Mouse (Mus musculus) embryonic stem cell, embryonic (primary cell): ENCODE measurements at regions not wholly inside any gene's neighbourhood (a gene's known extent, or its start where the extent isn't known, plus 50 kb on each side); places are given as distances from the start of the nearest gene placed in this dataset.

ENCODE experiments used
- CTCF ChIA-PET, 4 experiments: fragments of 300-600 bp in 2 of 4; fragments of 350-600 bp in 2 of 4; sonication (Branson Sonifier 250); formaldehyde crosslinking; loops; one replicate each; lab custom pipeline; 2022; ENCODE audit warnings: inconsistent platforms in 2 of 4; lab: Charles Lee
- POLR2A ChIA-PET, 4 experiments: fragments of 300-600 bp in 2 of 4; fragments of 350-600 bp in 2 of 4; sonication (Branson Sonifier 250); formaldehyde crosslinking; loops; one replicate each; lab custom pipeline; 2022; ENCODE audit warnings: antibody characterized with exemption in 4 of 4, inconsistent platforms in 1 of 4; lab: Charles Lee

DNA sequence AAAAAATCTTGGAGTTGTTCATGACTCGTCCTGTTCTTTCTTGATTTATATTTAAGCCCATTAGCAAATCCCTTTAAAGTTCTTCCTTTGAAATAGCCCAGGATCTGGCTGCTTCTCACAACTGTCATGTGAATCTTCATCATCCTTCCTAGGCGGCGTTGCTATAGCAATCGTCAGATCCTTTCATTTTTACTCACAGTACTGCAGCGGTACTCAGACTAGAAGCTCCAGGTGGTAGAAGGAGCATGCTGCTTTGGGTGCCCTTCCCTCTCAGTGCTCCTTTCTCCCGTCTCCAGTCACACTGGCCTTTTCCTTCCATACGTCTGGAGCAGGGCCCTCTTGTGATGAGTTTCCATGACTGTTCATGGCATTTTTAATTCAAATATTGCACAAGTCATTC lies 93.1 kb downstream of the Gm10260 start:
- POLR2A ChIA-PET: no interaction called here
- CTCF ChIA-PET: no interaction called here

DNA sequence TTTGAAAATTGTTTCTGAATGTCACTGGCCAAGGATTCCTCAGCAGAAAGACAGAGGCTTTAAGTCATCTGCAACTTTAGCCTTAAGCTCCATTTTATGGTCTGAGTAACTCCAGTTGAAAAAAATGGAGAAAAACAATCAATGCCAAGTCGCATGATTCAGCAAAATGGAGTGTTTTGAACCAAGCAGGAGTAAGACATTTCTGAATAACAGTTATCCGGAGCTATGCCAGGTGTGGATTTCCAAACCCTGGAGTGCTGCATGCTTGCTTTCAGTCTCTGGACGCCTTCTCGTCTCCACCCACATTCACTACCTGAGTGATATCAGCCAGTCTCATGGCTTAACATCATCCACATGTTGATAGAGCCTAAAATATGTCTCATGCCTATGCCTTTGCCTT lies 93.7 kb downstream of the Gm10260 start:
- ChIA-PET POLR2A (interaction anchor here in 1 of 4 experiments (1.3 kb wide), 1 partner anchor 10 kb away, joined by 3 read pairs; no protein-coding TSS in a partner anchor), CTCF (no interaction called here)

DNA sequence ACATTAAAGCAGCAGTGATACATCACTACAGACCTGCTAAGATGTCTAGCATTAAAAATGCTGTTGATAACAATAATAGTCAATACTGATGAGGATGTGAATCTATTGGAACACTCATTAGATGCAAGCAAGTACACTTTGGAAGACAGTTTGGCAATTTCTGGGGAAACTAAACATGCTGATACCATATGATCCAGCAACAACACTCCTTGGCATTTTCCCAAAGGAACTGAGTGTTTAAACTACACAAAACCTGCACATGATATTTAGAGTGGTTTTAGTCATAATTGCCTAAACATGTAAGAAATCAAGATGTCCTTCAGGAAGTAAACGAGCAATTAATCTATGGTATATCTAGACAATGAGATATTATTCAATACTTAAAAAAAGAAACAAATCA lies 95.2 kb downstream of the Gm10260 start:
- CTCF ChIA-PET: no interaction called here
- POLR2A ChIA-PET: interaction anchor here in 1 of 4 experiments (0.6 to 1.3 kb wide), 3 partner anchors 11 to 156 kb away, joined by 3 read pairs; no protein-coding TSS in a partner anchor

DNA sequence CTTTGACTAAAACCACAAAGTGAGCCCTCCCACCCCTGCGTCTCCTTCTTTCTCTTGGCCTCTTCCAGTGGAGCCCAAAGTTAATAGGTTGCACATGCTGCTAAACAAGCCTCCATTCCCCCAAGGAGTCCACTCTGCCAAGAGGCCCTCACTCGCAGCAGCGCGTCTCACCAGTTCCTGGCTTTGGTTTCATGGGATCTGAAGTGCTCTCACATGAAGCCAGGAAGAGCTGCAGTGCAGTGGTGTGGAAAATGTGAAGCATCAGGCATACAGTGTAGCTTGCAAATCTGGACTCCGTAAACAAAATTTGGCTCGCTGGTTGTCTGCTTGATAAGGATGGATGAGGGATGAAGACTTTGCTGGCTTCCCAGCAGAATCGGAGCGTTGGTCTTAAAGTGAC lies 97.7 kb downstream of the Gm10260 start:
- ChIA-PET CTCF (no interaction called here), POLR2A (interaction anchor here in 1 of 4 experiments (0.6 to 1.5 kb wide), 3 partner anchors 42 to 517 kb away, joined by 3 read pairs; no protein-coding TSS in a partner anchor)

DNA sequence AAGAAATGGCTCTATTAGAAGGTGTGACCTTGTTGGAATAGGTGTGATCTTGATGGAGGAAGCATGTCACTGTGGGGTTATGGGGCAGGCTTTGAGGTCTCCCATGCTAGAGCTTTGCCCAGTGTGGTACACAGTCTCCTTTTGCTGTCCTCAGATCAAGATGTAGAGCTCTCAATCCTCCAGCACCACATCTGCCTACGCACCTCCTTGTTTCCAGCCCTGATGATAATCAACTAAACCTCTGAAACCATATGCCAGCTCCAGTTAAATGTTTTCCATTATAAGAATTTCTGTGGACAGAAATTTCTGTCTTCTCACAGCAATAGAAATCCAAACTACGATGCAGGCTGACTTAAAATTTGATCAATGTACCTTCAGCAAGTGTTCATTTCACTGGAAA lies 103.8 kb downstream of the Gm10260 start:
- CTCF ChIA-PET: no interaction called here
- POLR2A ChIA-PET: no interaction called here

DNA sequence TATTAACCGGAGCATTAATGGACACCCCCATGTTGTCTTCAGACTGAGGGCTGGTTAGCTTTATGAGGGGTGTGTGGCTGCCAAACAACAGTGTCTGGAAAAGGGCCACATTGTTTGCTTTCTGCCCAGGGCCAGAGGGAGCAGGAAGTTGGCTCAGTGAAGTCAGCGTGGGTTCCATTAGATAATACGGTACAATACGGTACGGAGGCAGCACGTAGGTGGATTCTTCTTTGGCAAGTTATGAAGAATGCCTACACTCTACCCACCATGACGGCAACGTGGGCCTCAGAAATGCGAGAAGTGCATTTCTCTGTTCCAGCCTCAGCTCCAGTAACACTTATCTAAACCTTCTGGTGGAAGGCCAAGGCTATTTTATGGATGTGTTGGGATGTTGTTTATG lies 108.2 kb downstream of the Gm10260 start:
- ChIA-PET POLR2A (interaction anchor here in 1 of 4 experiments (0.6 kb wide), 1 partner anchor 376 kb away, joined by 5 read pairs; no protein-coding TSS in a partner anchor), CTCF (no interaction called here)

DNA sequence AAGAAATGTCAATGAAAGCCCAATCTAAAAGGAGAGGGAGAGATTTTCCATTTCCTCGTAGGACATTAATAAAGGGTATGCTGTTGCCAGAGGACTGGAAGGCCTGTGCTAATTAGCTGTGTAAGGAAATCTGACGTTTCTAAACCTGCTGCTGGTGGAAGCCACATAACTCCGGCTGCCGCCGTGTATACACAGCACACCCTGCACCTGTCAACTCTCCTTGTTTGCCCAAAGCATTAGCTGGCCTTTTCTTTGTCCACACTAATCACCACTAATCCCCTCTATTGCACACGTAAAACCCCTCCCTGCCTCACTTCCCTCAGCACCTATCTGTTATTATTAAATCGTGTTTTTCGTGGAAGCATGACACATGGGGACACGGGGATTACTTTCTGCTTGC lies 108.7 kb downstream of the Gm10260 start:
- ChIA-PET CTCF (no interaction called here), POLR2A (no interaction called here)

DNA sequence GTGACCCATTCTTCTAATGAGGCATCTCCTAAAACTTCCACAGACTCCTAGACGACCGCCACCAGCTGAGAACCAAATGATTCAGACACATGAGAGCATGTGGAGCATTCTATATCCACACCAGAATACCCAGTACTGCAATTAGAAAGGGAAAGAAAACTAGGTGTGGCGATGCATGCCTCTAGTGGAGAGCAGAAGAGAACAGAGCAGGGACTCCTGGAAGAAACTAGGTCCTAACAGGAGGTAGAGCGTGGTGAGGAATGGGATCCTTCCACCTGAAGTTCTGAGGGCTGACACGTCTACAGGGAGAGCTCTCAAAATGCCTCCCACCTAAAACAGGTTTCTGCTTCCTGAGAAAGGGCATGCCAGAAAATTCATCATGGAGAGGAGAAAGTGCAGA lies 109.3 kb downstream of the Gm10260 start:
- ChIA-PET POLR2A (no interaction called here), CTCF (no interaction called here)

DNA sequence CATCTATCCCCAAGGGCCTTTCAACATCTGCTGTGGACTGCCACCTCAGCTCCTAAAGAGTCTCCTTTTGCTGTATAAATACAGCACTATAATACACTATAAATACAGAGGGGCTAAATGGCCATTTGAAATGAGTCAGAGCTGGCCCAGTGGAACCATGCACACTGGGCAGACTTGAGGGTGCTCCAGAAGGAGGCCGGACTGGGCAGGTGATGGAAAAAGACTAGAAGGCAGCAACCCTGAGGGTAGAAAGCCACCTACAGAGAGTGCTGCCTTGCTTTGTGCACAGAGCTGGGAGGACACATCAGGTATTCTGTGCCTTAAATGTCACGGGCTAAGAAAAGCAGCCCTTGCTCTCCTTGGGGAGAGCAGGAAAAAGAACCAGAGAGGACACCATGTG lies 110.2 kb downstream of the Gm10260 start:
- ChIA-PET POLR2A (no interaction called here), CTCF (no interaction called here)

DNA sequence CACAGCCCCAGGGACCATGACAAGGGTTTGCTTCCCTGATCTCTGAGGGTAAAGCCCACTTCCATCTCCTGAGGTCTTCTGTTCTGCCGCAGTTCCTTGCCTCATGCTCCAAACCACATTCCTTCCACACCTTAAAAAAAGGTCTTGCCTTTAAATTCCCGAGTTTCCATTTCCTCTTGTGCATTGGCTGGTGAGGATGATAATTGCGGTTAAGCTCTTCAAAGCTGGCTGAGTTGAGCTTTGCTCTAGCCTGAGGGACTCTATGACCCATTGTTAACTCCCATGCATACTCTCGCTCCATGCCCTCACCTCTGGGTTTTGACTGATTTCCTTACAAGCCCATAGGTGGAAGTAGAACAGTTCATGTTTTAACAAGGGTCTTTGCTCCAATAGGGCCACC lies 112.9 kb downstream of the Gm10260 start:
- ChIA-PET CTCF (no interaction called here), POLR2A (interaction anchor here in 2 of 4 experiments (0.6 to 1.1 kb wide), 2 partner anchors 24 to 57 kb away, joined by 3 to 6 read pairs; no protein-coding TSS in a partner anchor)

DNA sequence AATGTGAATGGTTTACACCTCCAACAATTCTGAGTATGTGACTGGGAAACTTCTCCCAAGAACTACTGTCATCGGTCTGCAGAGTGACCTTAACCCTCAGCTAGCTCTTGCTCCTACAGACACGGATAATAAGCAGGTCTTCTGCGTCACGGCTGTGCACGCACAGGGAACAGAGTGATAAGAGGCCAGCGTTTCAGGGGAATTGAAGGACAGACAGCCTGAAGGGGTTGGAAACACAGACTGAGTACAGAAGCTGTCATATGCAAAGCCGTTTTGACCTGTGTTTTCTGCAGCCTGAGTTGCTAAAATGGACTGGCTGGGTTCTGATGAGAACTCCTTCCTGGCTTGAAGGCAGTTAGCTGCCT lies 114.4 kb downstream of the Gm10260 start:
- CTCF ChIA-PET: interaction anchor here in 1 of 4 experiments (1.0 kb wide), 1 partner anchor 406 kb away, joined by 4 read pairs; no protein-coding TSS in a partner anchor
- POLR2A ChIA-PET: interaction anchor here in 2 of 4 experiments (1.0 to 1.4 kb wide), 2 partner anchors 10 to 34 kb away, joined by 4 read pairs; no protein-coding TSS in a partner anchor

DNA sequence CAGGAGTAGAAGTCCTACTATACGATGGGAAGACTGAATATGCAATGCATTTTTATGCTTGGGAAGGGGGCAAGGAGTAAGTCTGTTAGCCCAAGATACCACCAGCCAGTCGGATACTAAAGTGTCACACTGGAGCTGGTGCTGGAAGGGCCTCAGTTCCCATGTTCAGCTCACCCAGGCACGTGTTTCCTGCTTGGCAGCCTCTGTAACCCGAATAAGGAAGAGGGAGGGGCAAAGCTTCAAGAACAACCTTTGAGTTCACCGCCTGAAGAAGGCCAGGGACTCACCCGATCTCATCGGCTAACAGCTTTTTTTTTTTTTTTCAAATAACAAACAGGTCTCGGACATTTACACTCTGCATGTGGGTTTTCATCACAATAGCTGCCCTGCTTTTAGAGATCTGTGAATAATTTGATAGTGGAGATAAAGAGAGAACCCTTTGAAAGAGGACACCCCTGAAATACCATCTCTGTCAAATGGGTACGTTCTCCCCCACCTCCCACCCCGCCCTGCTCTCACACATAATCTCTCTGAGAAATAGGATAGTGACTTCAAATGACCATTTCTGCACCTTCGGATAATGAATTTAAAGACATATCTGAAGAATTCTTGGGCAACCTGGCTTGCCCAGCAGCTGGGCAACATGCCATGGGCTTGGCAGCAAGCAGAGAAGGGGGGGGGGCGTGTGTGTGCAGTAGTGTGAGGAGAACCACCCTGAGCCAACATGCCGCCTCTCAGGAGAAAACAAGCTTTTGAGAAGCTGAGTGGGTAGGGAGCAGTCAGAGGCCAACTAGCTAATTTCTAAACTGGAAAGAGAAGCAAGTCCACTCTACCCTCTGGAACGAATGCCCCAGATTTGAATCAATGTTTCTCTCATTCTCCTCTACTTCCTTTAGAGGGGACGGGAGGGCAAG lies 115.1 kb downstream of the Gm10260 start:
- ChIA-PET CTCF (interaction anchor here in 3 of 4 experiments (0.6 to 1.0 kb wide), 3 partner anchors 18 to 455 kb away, joined by 4 to 6 read pairs (median 6); no protein-coding TSS in a partner anchor), POLR2A (interaction anchor here in 2 of 4 experiments (0.6 to 1.4 kb wide), 5 partner anchors 9 to 401 kb away, joined by 4 to 6 read pairs (median 4); no protein-coding TSS in a partner anchor)

DNA sequence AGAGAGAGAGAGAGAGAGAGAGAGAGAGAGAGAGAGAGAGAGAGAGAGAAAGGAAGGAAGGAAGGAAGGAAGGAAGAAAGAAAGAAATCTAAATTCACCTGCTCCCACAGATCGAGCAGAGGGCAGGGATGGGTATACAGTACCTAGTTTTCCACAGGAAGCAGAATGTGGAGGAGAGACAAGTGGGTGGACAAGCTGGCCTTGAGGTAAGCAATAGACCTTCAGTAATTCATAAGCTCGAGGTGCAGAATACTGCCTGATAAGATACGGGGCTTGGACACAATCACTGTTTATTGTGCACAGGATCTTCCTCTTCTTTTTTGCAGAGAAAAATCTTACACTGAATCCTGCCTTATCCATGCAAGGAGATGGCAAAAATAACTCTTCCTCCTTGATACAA lies 120.2 kb downstream of the Gm10260 start:
- ChIA-PET POLR2A (no interaction called here), CTCF (no interaction called here)

DNA sequence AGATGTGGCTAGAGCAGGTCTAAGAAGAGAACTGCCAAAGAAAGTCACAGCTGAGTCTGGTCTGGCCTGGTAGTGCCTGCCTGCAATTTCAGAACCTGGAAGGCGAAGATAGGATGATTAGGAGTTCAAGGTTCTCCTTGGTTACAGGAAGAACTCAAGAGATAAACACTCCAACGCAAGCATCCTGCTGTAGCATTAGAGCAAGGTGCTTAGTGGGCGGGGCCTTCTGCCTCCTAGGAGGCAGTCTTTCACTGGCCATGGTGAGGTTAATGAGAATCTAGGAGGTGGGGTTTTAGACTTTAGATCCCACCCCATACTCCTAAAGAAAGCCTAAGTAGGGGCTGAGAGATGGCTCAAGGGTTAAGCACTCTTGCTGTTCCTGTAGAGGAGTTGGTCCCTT lies 120.8 kb downstream of the Gm10260 start:
- ChIA-PET POLR2A (no interaction called here), CTCF (no interaction called here)

DNA sequence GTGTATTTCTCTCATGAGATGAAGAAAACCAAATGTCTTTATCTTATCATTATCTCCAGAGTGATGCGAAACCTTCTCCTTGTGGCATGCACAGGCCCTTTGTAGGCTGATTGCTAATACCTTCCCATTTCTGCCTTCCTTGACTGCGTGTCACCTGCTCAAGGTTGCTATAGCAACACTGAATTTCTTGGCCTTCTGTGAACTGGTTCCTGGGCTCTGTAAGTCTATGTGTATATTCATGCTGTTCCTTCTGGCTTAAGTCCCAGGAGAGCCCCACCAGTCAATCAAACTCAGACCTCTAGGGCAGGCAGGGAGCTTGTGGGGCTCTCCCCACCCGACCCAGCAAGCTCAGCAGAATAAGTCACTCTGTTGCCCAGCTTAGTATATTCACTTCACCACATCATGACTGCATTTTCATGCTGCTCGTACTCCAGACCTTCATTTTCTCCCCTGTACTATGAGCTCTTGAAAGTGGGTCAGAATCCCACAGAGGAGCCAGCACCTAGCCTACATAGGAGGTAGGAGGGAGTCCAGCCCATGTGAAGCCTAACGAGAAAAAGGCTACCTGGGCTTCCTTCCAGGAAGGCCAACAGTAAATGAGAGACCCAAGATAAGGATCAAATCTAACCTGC lies 121.9 kb downstream of the Gm10260 start:
- CTCF ChIA-PET: interaction anchor here in 1 of 4 experiments (0.5 kb wide), 1 partner anchor 393 kb away, joined by 3 read pairs; no protein-coding TSS in a partner anchor

DNA sequence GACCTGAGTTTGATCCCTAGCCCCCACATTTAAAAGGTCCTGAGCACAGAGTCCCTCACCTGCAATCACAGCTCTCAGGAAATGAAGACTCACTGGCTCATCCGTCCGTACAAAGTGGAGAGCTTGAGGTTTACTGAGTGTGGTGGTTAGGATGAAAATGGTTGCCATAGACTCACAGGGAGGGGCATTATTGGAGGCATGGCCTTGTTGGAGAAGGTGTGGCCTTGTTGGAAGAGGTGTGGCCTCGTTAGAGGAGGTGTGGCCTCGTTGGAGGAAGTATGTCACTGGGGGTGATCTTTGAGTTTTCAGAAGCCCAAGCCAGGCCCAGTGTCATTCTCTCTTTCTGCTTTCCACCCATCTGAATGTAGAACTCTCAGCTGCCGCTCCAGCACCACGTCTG lies 122.9 kb downstream of the Gm10260 start:
- ChIA-PET POLR2A (interaction anchor here in 2 of 4 experiments (0.8 to 1.0 kb wide), 2 partner anchors 182 to 282 kb away, joined by 3 to 4 read pairs; no protein-coding TSS in a partner anchor), CTCF (interaction anchor here in 1 of 4 experiments (0.7 kb wide), 1 partner anchor 198 kb away, joined by 3 read pairs; no protein-coding TSS in a partner anchor)

More for the DNA sequence above, 121.9 kb downstream of the Gm10260 start:
- POLR2A ChIA-PET: no interaction called here

DNA sequence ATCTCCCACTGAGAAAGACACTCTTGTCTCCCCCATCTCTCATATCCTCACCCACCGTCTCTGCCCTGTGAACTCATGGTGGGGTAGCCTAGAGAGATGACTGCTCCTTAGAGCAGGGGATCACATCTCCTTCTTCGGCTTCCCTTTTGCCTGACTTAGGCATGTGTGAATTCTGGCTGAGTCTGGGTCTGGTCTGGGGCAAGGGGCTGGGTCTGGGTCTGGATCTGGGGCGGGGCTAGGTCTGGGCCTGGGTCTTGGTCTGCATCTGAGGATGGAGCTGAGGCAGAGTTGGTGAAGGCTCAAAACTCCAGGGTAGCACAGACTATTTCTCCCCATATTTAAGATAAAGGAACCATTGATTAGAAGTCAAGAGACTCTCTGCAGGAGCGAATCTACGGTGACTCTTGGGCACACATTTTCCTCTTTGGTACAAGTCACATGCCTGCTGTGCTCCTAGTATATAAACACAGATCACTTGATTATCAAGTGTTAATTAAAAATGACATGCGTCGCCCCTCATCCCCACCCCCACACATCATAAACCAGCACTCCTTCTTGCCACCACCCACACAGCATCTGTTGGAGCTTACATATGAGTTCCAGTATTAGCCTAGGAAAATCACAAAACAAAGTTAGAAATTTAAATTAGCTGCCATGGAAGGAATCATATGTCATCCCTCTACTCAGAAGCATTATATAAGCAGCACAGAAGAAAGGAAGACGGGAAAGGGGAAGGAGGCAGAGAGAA lies 126.2 kb downstream of the Gm10260 start:
- CTCF ChIA-PET: no interaction called here

DNA sequence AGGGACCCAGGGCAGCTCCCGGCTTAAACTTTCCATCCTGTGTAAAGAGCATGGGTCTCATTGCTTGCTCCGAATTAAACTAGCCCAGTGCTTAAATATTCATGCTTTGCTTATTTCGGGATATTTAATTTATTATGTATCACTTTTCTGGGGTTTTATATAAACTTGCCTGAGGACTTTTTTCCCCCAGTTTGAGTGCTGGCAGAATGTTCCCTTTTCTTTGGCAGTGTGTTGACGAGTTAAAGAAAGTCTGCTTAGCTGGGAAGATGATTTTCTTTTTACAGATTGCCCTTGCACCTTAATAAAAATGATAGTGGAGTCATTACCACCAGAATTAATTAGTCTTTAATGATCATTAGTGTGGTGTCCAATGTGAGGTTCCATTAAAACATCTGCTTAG lies 126.9 kb downstream of the Gm10260 start:
- POLR2A ChIA-PET: interaction anchor here in 2 of 4 experiments (0.5 to 1.4 kb wide), 4 partner anchors 8 to 187 kb away, joined by 3 to 9 read pairs (median 3); no protein-coding TSS in a partner anchor
- CTCF ChIA-PET: no interaction called here

More for the DNA sequence above, 126.2 kb downstream of the Gm10260 start:
- POLR2A ChIA-PET: interaction anchor here in 1 of 4 experiments (1.4 kb wide), 1 partner anchor 172 kb away, joined by 3 read pairs; no protein-coding TSS in a partner anchor
